23 mouse cellular contexts compared by ENCODE assay signal in the genomic region with DNA sequence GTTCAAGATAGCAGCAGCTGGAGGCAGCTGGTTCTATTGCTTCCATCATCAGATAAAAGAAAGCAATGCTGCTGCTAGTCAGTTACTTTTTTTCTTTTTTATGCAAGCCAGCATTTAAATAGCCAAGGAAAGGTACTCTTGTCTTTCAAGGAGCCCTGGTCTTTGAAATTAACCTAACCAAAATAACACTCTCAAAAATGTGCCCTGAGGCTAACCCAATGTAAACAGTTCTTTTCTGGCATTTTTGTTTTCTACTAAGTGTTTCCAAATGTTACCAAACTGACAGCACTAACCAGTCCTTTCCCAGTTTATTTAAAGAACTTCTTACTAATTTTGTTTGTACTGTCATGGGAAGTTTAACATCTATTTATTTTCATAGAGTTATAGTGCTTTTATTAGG.
A peak's percentile ranks its signal among the peaks of the same experiment; 100 is the strongest.
DNase-seq lines count a peak whose midpoint lies in the region.
"Had no signal": no experiment of that assay in that cellular context is flagged by ENCODE, and none has a peak within 500 bp of the region (broad histone marks: within the 10 kb centered on the region; RNA-seq: fewer than 3 reads in every experiment).

No protein-coding gene starts in this region.

- no peaks in the 10 kb centered on the region for H3K27me3 ChIP-seq in heart, embryonic 10.5 days (ENCODE audit: insufficient read depth, poor library complexity, severe bottlenecking)
- H3K27me3 ChIP-seq: embryonic facial prominence, embryonic 12.5 days; forebrain, embryonic 12.5 days; forebrain, embryonic 15.5 days; heart, embryonic 13.5 days had no signal

- no peaks in the 10 kb centered on the region for H3K4me1 ChIP-seq in heart, embryonic 10.5 days
- H3K4me1 ChIP-seq: embryonic facial prominence, embryonic 12.5 days; forebrain, embryonic 12.5 days; forebrain, embryonic 15.5 days; heart, embryonic 13.5 days had no signal

- no peaks in the 10 kb centered on the region for H3K9me3 ChIP-seq in heart, embryonic 10.5 days
- H3K9me3 ChIP-seq: embryonic facial prominence, embryonic 12.5 days; forebrain, embryonic 12.5 days; forebrain, embryonic 15.5 days; heart, embryonic 13.5 days had no signal

- no peak overlapping the region for H3K27ac ChIP-seq in heart, embryonic 10.5 days
- H3K27ac ChIP-seq: embryonic facial prominence, embryonic 12.5 days; forebrain, embryonic 12.5 days; forebrain, embryonic 15.5 days; heart, embryonic 13.5 days; hindbrain, embryonic 14.5 days; hindbrain, postnatal 0 days had no signal

- DNase-seq in embryo, embryonic 11 days: peak; percentile 4
- DNase-seq in embryo, embryonic 10 days (ENCODE audit: low spot score): no peak
- DNase-seq in kidney, postnatal 10 days: peak; percentile 37
- DNase-seq in kidney, postnatal 36 days: no peak
- DNase-seq in hindlimb bud, embryonic 11.5 days (ENCODE audit: extremely low spot score, low read depth, low spot score): peak; percentile 2
- DNase-seq in heart, embryonic 10.5 days (ENCODE audit: low spot score): no peak
- DNase-seq: adrenal gland, adult 8-10 months; adrenal gland, postnatal 25 days; cerebellum, adult 11-12 months; cerebellum, adult 9-10 months; cerebellum, postnatal 25 days; gastrocnemius, postnatal 25 days; heart, adult 18-20 months; heart, postnatal 14 days; heart, postnatal 4 days; kidney, adult 2 months had no signal

- no peaks in the 10 kb centered on the region for H3K36me3 ChIP-seq in heart, embryonic 10.5 days
- H3K36me3 ChIP-seq: embryonic facial prominence, embryonic 12.5 days; forebrain, embryonic 12.5 days; forebrain, embryonic 15.5 days; heart, embryonic 13.5 days had no signal

- H3K4me3 ChIP-seq in heart, embryonic 10.5 days: no peak overlapping the region
- H3K4me3 ChIP-seq: embryonic facial prominence, embryonic 12.5 days; erythroblast, embryonic 14.5 days; forebrain, embryonic 12.5 days; forebrain, embryonic 15.5 days; heart, embryonic 13.5 days had no signal

Comparison
In these comparisons a context has a peak if more than half of its experiments do, and no peak if none do; other contexts are left out.
1. DNase-seq: peak in embryo, embryonic 11 days (single experiment), kidney, postnatal 10 days (single experiment) and hindlimb bud, embryonic 11.5 days (single experiment); none in embryo, embryonic 10 days (single experiment), kidney, postnatal 36 days (0 of 2) and heart, embryonic 10.5 days (single experiment).